Mouse (Mus musculus): Measurements from ENCODE around the gene Zfp637. TPM values are rescaled to one million over a fixed set of nuclear protein-coding genes. Genes with fewer than 3 reads are reported as not detected.
A peak's percentile ranks its signal among the peaks of the same experiment; 100 is the strongest.

Zfp637 gene
- polyA plus RNA-seq, 1 experiment from 2014 or later, result 81.3 TPM

GRCm38 (mm10) chr6:117811256-117811655 lies 29.7 kb upstream of the Zfp637 start:
- Histone ChIP-seq H3K4me2 (ENCODE audit: low read length) (no peak overlapping the region), H3K4me3 (ENCODE audit: control insufficient read depth in 1 of 2, insufficient read depth in 1 of 2, low read depth in 1 of 2, low read length in 2 of 2) (no peak overlapping the region), H3K9ac (ENCODE audit: low read length) (no peak overlapping the region), H3K27me3 (ENCODE audit: control insufficient read depth, insufficient read depth, low read length) (no peaks in the 10 kb centered on the region), H3K9me3 (ENCODE audit: control insufficient read depth, low read length) (no peaks in the 10 kb centered on the region), H3K36me3 (ENCODE audit: control insufficient read depth, insufficient read depth, low read length) (no peaks in the 10 kb centered on the region), H3K4me1 (ENCODE audit: control insufficient read depth in 2 of 2, insufficient read depth in 2 of 2, low read length in 2 of 2) (peaks cover 6% of the 10 kb centered on the region in 2 experiments; a peak in 2 of 4 replicates), H3K27ac (replicated peaks in 1 of 2; ENCODE audit: control insufficient read depth in 1 of 2, insufficient read depth in 1 of 2, low read depth in 2 of 2, low read length in 2 of 2) (no peak overlapping the region)
- ATAC-seq (ENCODE audit: insufficient number of reproducible peaks, insufficient read depth, low FRiP score, low read depth), result no peak
- 77% methylated on average over 5 of the region's 5 CpGs for WGBS

- Histone ChIP-seq H3K9ac (ENCODE audit: low read length) (no peak overlapping the region), H3K36me3 (ENCODE audit: control insufficient read depth, insufficient read depth, low read length) (no peaks in the 10 kb centered on the region), H3K4me3 (ENCODE audit: control insufficient read depth in 1 of 2, insufficient read depth in 1 of 2, low read depth in 1 of 2, low read length in 2 of 2) (no peak overlapping the region), H3K27ac (replicated peaks in 1 of 2; ENCODE audit: control insufficient read depth in 1 of 2, insufficient read depth in 1 of 2, low read depth in 2 of 2, low read length in 2 of 2) (no peak overlapping the region), H3K4me1 (ENCODE audit: control insufficient read depth in 2 of 2, insufficient read depth in 2 of 2, low read length in 2 of 2) (no peaks in the 10 kb centered on the region), H3K9me3 (ENCODE audit: control insufficient read depth, low read length) (no peaks in the 10 kb centered on the region), H3K4me2 (ENCODE audit: low read length) (no peak overlapping the region), H3K27me3 (ENCODE audit: control insufficient read depth, insufficient read depth, low read length) (no peaks in the 10 kb centered on the region)
- no peak for ATAC-seq (ENCODE audit: insufficient number of reproducible peaks, insufficient read depth, low FRiP score, low read depth)
Measured at GRCm38 (mm10) chr6:117814681-117815080, 26.3 kb upstream of the Zfp637 start.

GRCm38 (mm10) chr6:117817108-117817541 lies 23.9 kb upstream of the Zfp637 start:
- Histone ChIP-seq H3K36me3 (ENCODE audit: control insufficient read depth, insufficient read depth, low read length) (no peaks in the 10 kb centered on the region), H3K9ac (ENCODE audit: low read length) (no peak overlapping the region), H3K4me2 (ENCODE audit: low read length) (no peak overlapping the region), H3K4me3 (ENCODE audit: control insufficient read depth in 1 of 2, insufficient read depth in 1 of 2, low read depth in 1 of 2, low read length in 2 of 2) (no peak overlapping the region), H3K27me3 (ENCODE audit: control insufficient read depth, insufficient read depth, low read length) (no peaks in the 10 kb centered on the region), H3K9me3 (ENCODE audit: control insufficient read depth, low read length) (no peaks in the 10 kb centered on the region), H3K4me1 (ENCODE audit: control insufficient read depth in 2 of 2, insufficient read depth in 2 of 2, low read length in 2 of 2) (no peaks in the 10 kb centered on the region), H3K27ac (replicated peaks in 1 of 2; ENCODE audit: control insufficient read depth in 1 of 2, insufficient read depth in 1 of 2, low read depth in 2 of 2, low read length in 2 of 2) (no peak overlapping the region)
- WGBS, result 66% methylated on average over 5 of the region's 5 CpGs
- no peak for ATAC-seq (ENCODE audit: insufficient number of reproducible peaks, insufficient read depth, low FRiP score, low read depth)

GRCm38 (mm10) chr6:117820327-117820726 lies 20.7 kb upstream of the Zfp637 start:
- Histone ChIP-seq H3K27ac (replicated peaks in 1 of 2; ENCODE audit: control insufficient read depth in 1 of 2, insufficient read depth in 1 of 2, low read depth in 2 of 2, low read length in 2 of 2) (no peak overlapping the region), H3K4me3 (ENCODE audit: control insufficient read depth in 1 of 2, insufficient read depth in 1 of 2, low read depth in 1 of 2, low read length in 2 of 2) (no peak overlapping the region), H3K27me3 (ENCODE audit: control insufficient read depth, insufficient read depth, low read length) (no peaks in the 10 kb centered on the region), H3K4me2 (ENCODE audit: low read length) (no peak overlapping the region), H3K9ac (ENCODE audit: low read length) (no peak overlapping the region), H3K4me1 (ENCODE audit: control insufficient read depth in 2 of 2, insufficient read depth in 2 of 2, low read length in 2 of 2) (no peaks in the 10 kb centered on the region), H3K9me3 (ENCODE audit: control insufficient read depth, low read length) (no peaks in the 10 kb centered on the region), H3K36me3 (ENCODE audit: control insufficient read depth, insufficient read depth, low read length) (no peaks in the 10 kb centered on the region)
- 91% methylated on average over 14 of the region's 14 CpGs for WGBS
- no peak for ATAC-seq (ENCODE audit: insufficient number of reproducible peaks, insufficient read depth, low FRiP score, low read depth)

- ATAC-seq (ENCODE audit: insufficient number of reproducible peaks, insufficient read depth, low FRiP score, low read depth), result no peak
- WGBS, result 23% methylated on average over 4 of the region's 4 CpGs
- Histone ChIP-seq H3K9me3 (ENCODE audit: control insufficient read depth, low read length) (no peaks in the 10 kb centered on the region), H3K9ac (ENCODE audit: low read length) (no peak overlapping the region), H3K4me3 (ENCODE audit: control insufficient read depth in 1 of 2, insufficient read depth in 1 of 2, low read depth in 1 of 2, low read length in 2 of 2) (no peak overlapping the region), H3K36me3 (ENCODE audit: control insufficient read depth, insufficient read depth, low read length) (no peaks in the 10 kb centered on the region), H3K4me2 (ENCODE audit: low read length) (no peak overlapping the region), H3K4me1 (ENCODE audit: control insufficient read depth in 2 of 2, insufficient read depth in 2 of 2, low read length in 2 of 2) (no peaks in the 10 kb centered on the region), H3K27ac (replicated peaks in 1 of 2; ENCODE audit: control insufficient read depth in 1 of 2, insufficient read depth in 1 of 2, low read depth in 2 of 2, low read length in 2 of 2) (no peak overlapping the region), H3K27me3 (ENCODE audit: control insufficient read depth, insufficient read depth, low read length) (peaks cover 15% of the 10 kb centered on the region)
Measured at GRCm38 (mm10) chr6:117825369-117825768, 15.6 kb upstream of the Zfp637 start.

- no peak for ATAC-seq (ENCODE audit: insufficient number of reproducible peaks, insufficient read depth, low FRiP score, low read depth)
- Histone ChIP-seq H3K27ac (replicated peaks in 1 of 2; ENCODE audit: control insufficient read depth in 1 of 2, insufficient read depth in 1 of 2, low read depth in 2 of 2, low read length in 2 of 2) (no peak overlapping the region), H3K4me2 (ENCODE audit: low read length) (no peak overlapping the region), H3K9ac (ENCODE audit: low read length) (no peak overlapping the region), H3K27me3 (ENCODE audit: control insufficient read depth, insufficient read depth, low read length) (peaks cover 15% of the 10 kb centered on the region), H3K4me3 (ENCODE audit: control insufficient read depth in 1 of 2, insufficient read depth in 1 of 2, low read depth in 1 of 2, low read length in 2 of 2) (no peak overlapping the region), H3K4me1 (ENCODE audit: control insufficient read depth in 2 of 2, insufficient read depth in 2 of 2, low read length in 2 of 2) (no peaks in the 10 kb centered on the region), H3K9me3 (ENCODE audit: control insufficient read depth, low read length) (no peaks in the 10 kb centered on the region), H3K36me3 (ENCODE audit: control insufficient read depth, insufficient read depth, low read length) (no peaks in the 10 kb centered on the region)
- 14% methylated on average over 9 of the region's 9 CpGs for WGBS
Measured at GRCm38 (mm10) chr6:117828273-117828672, 12.7 kb upstream of the Zfp637 start.

GRCm38 (mm10) chr6:117841511-117841955 lies 553 bp downstream of the Zfp637 start:
- peak overlapping the region; percentile 96 for H3K9ac ChIP-seq (ENCODE audit: low read length)
- H3K27ac ChIP-seq (replicated peaks in 1 of 2; ENCODE audit: control insufficient read depth in 1 of 2, insufficient read depth in 1 of 2, low read depth in 2 of 2, low read length in 2 of 2), result peak overlapping the region; percentile 84 to 88
- H3K27me3 ChIP-seq (ENCODE audit: control insufficient read depth, insufficient read depth, low read length), result no peaks in the 10 kb centered on the region
- no peak; the same call in 1 of the 2 replicates for ATAC-seq (ENCODE audit: insufficient number of reproducible peaks, insufficient read depth, low FRiP score, low read depth)
- H3K4me1 ChIP-seq (ENCODE audit: control insufficient read depth in 2 of 2, insufficient read depth in 2 of 2, low read length in 2 of 2), result peaks cover 0 to 7% of the 10 kb centered on the region in 2 experiments; a peak in 2 of 4 replicates
- peak overlapping the region; percentile 80 to 84 for H3K4me3 ChIP-seq (ENCODE audit: control insufficient read depth in 1 of 2, insufficient read depth in 1 of 2, low read depth in 1 of 2, low read length in 2 of 2)
- 13% methylated on average over 12 of the region's 12 CpGs for WGBS
- H3K9me3 ChIP-seq (ENCODE audit: control insufficient read depth, low read length), result no peaks in the 10 kb centered on the region
- H3K36me3 ChIP-seq (ENCODE audit: control insufficient read depth, insufficient read depth, low read length), result peaks cover 36% of the 10 kb centered on the region
- peak overlapping the region; percentile 91 for H3K4me2 ChIP-seq (ENCODE audit: low read length)

- ATAC-seq (ENCODE audit: insufficient number of reproducible peaks, insufficient read depth, low FRiP score, low read depth), result no peak
- H3K9ac ChIP-seq (ENCODE audit: low read length), result no peak overlapping the region
- peaks cover 0 to 7% of the 10 kb centered on the region in 2 experiments; a peak in 2 of 4 replicates for H3K4me1 ChIP-seq (ENCODE audit: control insufficient read depth in 2 of 2, insufficient read depth in 2 of 2, low read length in 2 of 2)
- peaks cover 61% of the 10 kb centered on the region for H3K36me3 ChIP-seq (ENCODE audit: control insufficient read depth, insufficient read depth, low read length)
- H3K4me3 ChIP-seq (ENCODE audit: control insufficient read depth in 1 of 2, insufficient read depth in 1 of 2, low read depth in 1 of 2, low read length in 2 of 2), result no peak overlapping the region
- H3K27ac ChIP-seq (replicated peaks in 1 of 2; ENCODE audit: control insufficient read depth in 1 of 2, insufficient read depth in 1 of 2, low read depth in 2 of 2, low read length in 2 of 2), result no peak overlapping the region
- WGBS, result 78% methylated on average over 9 of the region's 9 CpGs
- no peak overlapping the region for H3K4me2 ChIP-seq (ENCODE audit: low read length)
- H3K27me3 ChIP-seq (ENCODE audit: control insufficient read depth, insufficient read depth, low read length), result no peaks in the 10 kb centered on the region
- no peaks in the 10 kb centered on the region for H3K9me3 ChIP-seq (ENCODE audit: control insufficient read depth, low read length)
Measured at GRCm38 (mm10) chr6:117844597-117844996, 3.6 kb downstream of the Zfp637 start.

All from heart, embryonic 14.5 days (tissue).